Mouse (Mus musculus) forebrain, embryonic 12.5 days (tissue): ENCODE data around the gene C1galt1. TPM values are rescaled to one million over a fixed set of nuclear protein-coding genes. Genes with fewer than 3 reads are reported as not detected.

Experiments used
- ATAC-seq: fragments of 200-750 bp; cut with Nextera tagmentation; 2 replicates; pipeline ENCODE4 v1.8.0; 2017; ENCODE audit warnings: moderate TSS enrichment; ENCODE audit not compliant: low FRiP score
- H3K27ac ChIP-seq: fragments of 300-500 bp; sonication (generic); 2 replicates; pipeline ENCODE4 v1.5.1; 2016; ENCODE audit warnings: mild to moderate bottlenecking
- H3K27me3 ChIP-seq: fragments of 300-500 bp; sonication (generic); 2 replicates; pipeline ENCODE4 v1.6.1; 2016; ENCODE audit warnings: mild to moderate bottlenecking
- H3K36me3 ChIP-seq: fragments of 300-500 bp; sonication (generic); replicated peaks from 2 replicates; pipeline ENCODE4 v1.6.1; 2016; ENCODE audit warnings: mild to moderate bottlenecking
- H3K4me1 ChIP-seq: fragments of 300-500 bp; sonication (generic); 2 replicates; pipeline ENCODE4 v1.6.1; 2016
- H3K4me2 ChIP-seq: fragments of 300-500 bp; sonication (generic); 2 replicates; pipeline ENCODE4 v1.6.1; 2016; ENCODE audit warnings: mild to moderate bottlenecking, moderate library complexity
- H3K4me3 ChIP-seq: fragments of 300-500 bp; sonication (generic); replicated peaks from 2 replicates; pipeline ENCODE4 v1.5.1; 2016; ENCODE audit warnings: mild to moderate bottlenecking
- H3K9ac ChIP-seq: fragments of 300-500 bp; sonication (generic); 2 replicates; pipeline ENCODE4 v1.6.1; 2016; ENCODE audit warnings: mild to moderate bottlenecking
- H3K9me3 ChIP-seq: fragments of 300-500 bp; sonication (generic); 2 replicates; pipeline ENCODE4 v1.6.1; 2016
- WGBS: fragments of 180-500 bp; shearing (Covaris S2); methylation state at CpG from one replicate; pipeline ENCODE4 v1.1.7; 2016; 5-methylcytosine and 5-hydroxymethylcytosine counted together
- polyA plus RNA-seq: library from polyadenylated mRNA; unstranded; fragments of >200 nt; fragmentation: Nextera tagmentation; extraction: Ambion mirVana; gene quantifications from 2 replicates; pipeline ENCODE4 v1.2.1, GENCODE M21; 2016

The C1galt1 gene
- polyA plus RNA-seq, 1 experiment from 2014 or later, result 1.7 TPM

DNA sequence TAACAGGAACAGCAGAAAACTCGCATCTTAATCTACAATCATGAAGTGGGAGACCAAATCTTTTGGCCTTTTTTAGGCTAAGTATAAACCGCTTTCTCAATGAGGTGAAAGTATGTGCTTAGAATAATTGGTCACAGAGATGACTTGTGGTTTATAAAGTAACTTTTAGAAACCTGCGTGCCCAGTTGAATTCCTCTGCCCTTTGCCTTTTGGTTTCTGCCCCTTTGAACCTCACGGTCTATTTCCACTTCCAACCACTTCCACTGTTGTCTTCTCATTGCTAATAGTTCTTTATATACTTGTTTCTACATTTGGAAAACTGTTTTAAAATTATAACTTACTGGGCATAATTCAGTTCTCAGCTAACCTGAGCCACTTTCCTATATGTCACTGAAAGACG, 32.2 kb downstream of the C1galt1 start:
- Histone ChIP-seq H3K27me3 (no peaks in the 10 kb centered on the region), H3K9ac (no peak overlapping the region), H3K4me3 (no peak overlapping the region), H3K36me3 (no peaks in the 10 kb centered on the region), H3K4me2 (no peak overlapping the region), H3K4me1 (no peaks in the 10 kb centered on the region), H3K27ac (no peak overlapping the region), H3K9me3 (no peaks in the 10 kb centered on the region)
- no peak for ATAC-seq
- 92% methylated on average over 5 of the region's 5 CpGs for WGBS

DNA sequence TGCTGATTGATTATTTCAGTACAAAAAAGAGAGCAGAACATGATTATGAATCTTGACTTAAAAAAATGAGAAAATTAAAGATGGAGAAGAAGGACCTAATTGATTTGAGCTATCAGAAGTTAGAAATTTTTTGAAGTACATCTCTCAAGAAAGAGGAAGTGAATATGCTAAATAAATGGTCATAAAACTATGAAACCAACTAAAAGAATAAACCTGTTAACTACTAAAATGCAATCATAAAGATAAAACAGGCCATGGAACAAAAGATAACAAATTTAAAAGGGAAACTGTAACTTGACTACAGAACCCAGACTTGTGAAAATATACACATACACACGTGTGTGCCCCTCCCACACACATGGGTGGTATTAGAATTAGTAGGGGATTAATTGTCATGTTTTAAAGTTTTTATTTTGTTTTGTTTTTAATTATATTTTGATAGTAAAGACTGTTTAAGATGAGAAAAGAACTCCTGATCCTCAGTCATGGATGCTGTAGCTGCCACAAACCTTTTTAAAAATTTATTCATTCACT, 37.0 kb downstream of the C1galt1 start:
- no peaks in the 10 kb centered on the region for H3K36me3 ChIP-seq
- H3K4me2 ChIP-seq, result no peak overlapping the region
- H3K27ac ChIP-seq, result no peak overlapping the region
- H3K4me1 ChIP-seq, result no peaks in the 10 kb centered on the region
- H3K27me3 ChIP-seq, result no peaks in the 10 kb centered on the region
- no peak for ATAC-seq
- 84% methylated on average over 1 of the region's 1 CpGs for WGBS
- H3K9ac ChIP-seq, result no peak overlapping the region
- H3K4me3 ChIP-seq, result no peak overlapping the region
- no peaks in the 10 kb centered on the region for H3K9me3 ChIP-seq

DNA sequence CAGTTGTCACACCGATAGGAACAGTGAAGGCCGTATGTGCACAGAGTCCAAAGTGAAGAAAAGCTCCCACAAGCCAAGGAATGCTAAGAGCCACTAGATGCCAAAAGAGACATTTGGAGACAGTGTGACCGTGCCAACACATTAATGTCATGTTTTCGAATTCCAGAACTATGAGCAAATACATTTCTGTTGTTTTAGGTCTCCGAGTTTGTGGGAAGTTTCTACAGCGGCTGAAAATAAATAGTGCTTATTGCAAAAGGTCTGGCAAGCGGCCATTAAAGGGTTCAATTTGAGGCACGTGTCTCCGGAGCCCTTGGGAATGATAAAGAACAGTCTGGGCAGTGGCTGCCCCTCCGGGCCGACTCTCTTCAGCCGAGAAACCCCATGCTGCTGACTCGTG, 37.9 kb downstream of the C1galt1 start:
- no peak overlapping the region for H3K27ac ChIP-seq
- H3K4me1 ChIP-seq, result no peaks in the 10 kb centered on the region
- H3K36me3 ChIP-seq, result no peaks in the 10 kb centered on the region
- no peaks in the 10 kb centered on the region for H3K9me3 ChIP-seq
- H3K4me3 ChIP-seq, result no peak overlapping the region
- WGBS, result 91% methylated on average over 13 of the region's 13 CpGs
- no peak for ATAC-seq
- no peaks in the 10 kb centered on the region for H3K27me3 ChIP-seq
- no peak overlapping the region for H3K4me2 ChIP-seq
- H3K9ac ChIP-seq, result no peak overlapping the region

GRCm38 (mm10) chr6:7885994-7886684, 41.5 kb downstream of the C1galt1 start:
- no peak for ATAC-seq
- no peak overlapping the region for H3K4me2 ChIP-seq

GRCm38 (mm10) chr6:7886685-7887004, 42.0 kb downstream of the C1galt1 start:
- H3K4me3 ChIP-seq, result no peak overlapping the region
- H3K4me2 ChIP-seq, result no peak overlapping the region
- WGBS, result 83% methylated on average over 2 of the region's 2 CpGs
- ATAC-seq, result no peak
- no peak overlapping the region for H3K9ac ChIP-seq
- H3K36me3 ChIP-seq, result no peaks in the 10 kb centered on the region
- H3K9me3 ChIP-seq, result no peaks in the 10 kb centered on the region
- no peaks in the 10 kb centered on the region for H3K27me3 ChIP-seq
- no peak overlapping the region for H3K27ac ChIP-seq
- H3K4me1 ChIP-seq, result no peaks in the 10 kb centered on the region

More at GRCm38 (mm10) chr6:7885994-7886684, 41.5 kb downstream of the C1galt1 start:
- no peak overlapping the region for H3K9ac ChIP-seq
- no peaks in the 10 kb centered on the region for H3K27me3 ChIP-seq
- H3K36me3 ChIP-seq, result no peaks in the 10 kb centered on the region
- no peak overlapping the region for H3K27ac ChIP-seq
- H3K9me3 ChIP-seq, result no peaks in the 10 kb centered on the region
- no peak overlapping the region for H3K4me3 ChIP-seq
- WGBS, result 89% methylated on average over 5 of the region's 5 CpGs
- no peaks in the 10 kb centered on the region for H3K4me1 ChIP-seq

GRCm38 (mm10) chr6:7896339-7896738, 51.7 kb downstream of the C1galt1 start:
- Histone ChIP-seq H3K4me1 (no peaks in the 10 kb centered on the region), H3K4me3 (no peak overlapping the region), H3K9ac (no peak overlapping the region), H3K9me3 (no peaks in the 10 kb centered on the region), H3K27me3 (no peaks in the 10 kb centered on the region), H3K36me3 (no peaks in the 10 kb centered on the region), H3K27ac (no peak overlapping the region), H3K4me2 (no peak overlapping the region)
- WGBS, result 89% methylated on average over 5 of the region's 5 CpGs
- no peak for ATAC-seq

DNA sequence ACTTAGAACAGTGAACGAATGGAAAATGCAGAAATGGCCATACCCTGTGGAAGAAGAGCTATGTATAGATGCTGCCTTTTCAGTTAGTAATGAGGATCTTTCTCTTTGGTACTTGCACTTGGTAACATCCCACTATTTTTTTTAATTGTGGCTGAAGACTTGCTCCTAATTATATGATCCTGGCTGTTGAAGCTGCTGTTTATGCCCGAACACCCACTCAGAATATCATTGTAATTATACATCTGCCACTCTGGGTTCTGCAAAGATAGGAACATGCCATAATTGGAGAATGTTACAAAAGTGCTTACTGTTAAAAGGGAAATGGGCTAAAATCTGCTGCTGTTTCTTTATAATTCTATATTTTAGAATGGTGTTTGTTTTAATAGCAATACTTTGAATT, 67.4 kb downstream of the C1galt1 start:
- Histone ChIP-seq H3K9ac (no peak overlapping the region), H3K27me3 (no peaks in the 10 kb centered on the region), H3K4me2 (no peak overlapping the region), H3K4me3 (no peak overlapping the region), H3K27ac (no peak overlapping the region), H3K9me3 (no peaks in the 10 kb centered on the region), H3K4me1 (no peaks in the 10 kb centered on the region), H3K36me3 (no peaks in the 10 kb centered on the region)
- no peak for ATAC-seq
- 77% methylated on average over 2 of the region's 2 CpGs for WGBS

Other genes starting within 250 kb of the C1galt1 start
- 44.8 and 47.2 TPM in 2 replicates for gene Asns, start 151.6 kb upstream of the C1galt1 start, polyA plus RNA-seq